ENCODE assay signal across 10 mouse cellular contexts in the genomic region with DNA sequence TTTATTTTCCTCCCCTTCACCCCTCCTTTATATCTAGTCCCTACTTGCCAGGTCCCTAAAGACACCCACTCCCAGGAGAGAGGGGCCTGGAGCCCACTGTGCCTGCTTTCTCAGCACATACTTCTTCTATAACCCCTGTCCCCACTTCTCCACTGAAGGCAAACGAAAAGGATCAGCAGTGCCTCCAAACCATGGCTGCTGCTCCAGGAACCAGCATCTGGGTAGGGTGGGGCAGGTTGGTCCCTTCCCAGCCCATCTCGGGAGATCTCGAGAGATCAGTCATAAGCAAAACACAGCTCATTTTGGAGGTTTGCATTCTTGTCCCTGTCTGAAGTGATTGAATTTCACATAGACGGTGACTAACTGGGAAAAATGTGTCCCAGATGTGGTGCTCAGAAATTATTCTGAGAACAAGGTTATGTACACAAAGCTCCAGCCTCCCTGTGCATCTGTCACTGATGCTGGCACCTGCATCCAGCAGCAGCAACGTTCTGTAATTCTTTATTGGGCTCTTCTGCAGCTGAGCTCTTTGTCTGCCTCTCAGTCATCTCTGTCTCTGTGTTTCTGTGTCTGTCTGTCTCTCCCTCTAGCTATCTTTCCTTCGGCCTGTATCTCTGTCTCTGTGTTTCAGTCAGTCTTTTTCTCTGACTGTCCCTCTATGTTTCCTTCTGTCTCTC. TPM values are rescaled to one million over a fixed set of nuclear protein-coding genes. Genes with fewer than 3 reads are reported as not detected.
DNase-seq lines count a peak whose midpoint lies in the region; ATAC-seq lines count a peak whose summit lies in the region.
"Had no signal": no experiment of that assay in that cellular context is flagged by ENCODE, and none has a peak within 500 bp of the region (broad histone marks: within the 10 kb centered on the region; RNA-seq: fewer than 3 reads in every experiment).

No protein-coding gene starts in this region.

- H3K9me3 ChIP-seq in heart, embryonic 11.5 days (replicated peaks; ENCODE audit: control insufficient read depth, low read length): no peaks in the 10 kb centered on the region

- DNase-seq in heart, adult 9 months (ENCODE audit: low spot score in 2 of 2): no peak
- peak; percentile 2 for DNase-seq in thymus, postnatal 14 days
- no peak for DNase-seq in thymus, adult 18-20 months
- DNase-seq in gastrocnemius, postnatal 10 days: peak; percentile 13
- no peak for DNase-seq in ovary, postnatal 14 days (ENCODE audit: low spot score)
- DNase-seq in T-cell, adult 2 months (ENCODE audit: low spot score): no peak
- DNase-seq in Muller cell, postnatal 12 days (ENCODE audit: inconsistent ontology term): no peak
- DNase-seq: lung, adult 2 months had no signal

- H3K4me2 ChIP-seq in heart, embryonic 11.5 days: peak overlapping the region; percentile 20; the same call in 1 of the 2 replicates

- H3K27ac ChIP-seq in heart, embryonic 11.5 days (ENCODE audit: low read depth, low read length): peak overlapping the region; percentile 72

- H3K27me3 ChIP-seq in heart, embryonic 11.5 days (ENCODE audit: control insufficient read depth, insufficient read depth, low read length): no peaks in the 10 kb centered on the region
- H3K27me3 ChIP-seq: CH12.LX had no signal

- H3K9ac ChIP-seq in heart, embryonic 11.5 days (ENCODE audit: low read depth, low read length): peak overlapping the region; percentile 2; the same call in 1 of the 2 replicates

- peaks cover 3% of the 10 kb centered on the region for H3K4me1 ChIP-seq in heart, embryonic 11.5 days (ENCODE audit: control insufficient read depth, insufficient read depth, low read length)

- no peak for ATAC-seq in heart, embryonic 11.5 days (replicated peaks; ENCODE audit: insufficient number of reproducible peaks, low FRiP score, low TSS enrichment)

- no peak overlapping the region for H3K4me3 ChIP-seq in heart, embryonic 11.5 days (ENCODE audit: low read depth, low read length)

- H3K36me3 ChIP-seq in heart, embryonic 11.5 days (ENCODE audit: control insufficient read depth, insufficient read depth, low read length): no peaks in the 10 kb centered on the region

- WGBS in heart, embryonic 11.5 days (ENCODE audit: insufficient replicate concordance): 58% methylated on average over 6 of the region's 6 CpGs

RNA-seq across cellular contexts. Expression of a gene that starts 31.6 kb away (rescaled TPM):
- 4.1 and 4.4 TPM in 2 replicates for polyA plus RNA-seq in heart, embryonic 11.5 days (2014; fragmentation: Nextera tagmentation; extraction: Ambion mirVana)
- 1 to 10 TPM; 4.3 to 6.3 TPM for total RNA-seq in gastrocnemius, postnatal 10 days (2021)
- total RNA-seq: CH12.LX had no signal

Comparison
In these comparisons a context has a peak if more than half of its experiments do, and no peak if none do; other contexts are left out.
1. DNase-seq: peak in thymus, postnatal 14 days (single experiment) and gastrocnemius, postnatal 10 days (single experiment); none in heart, adult 9 months (0 of 2), thymus, adult 18-20 months (0 of 2), ovary, postnatal 14 days (single experiment), T-cell, adult 2 months (single experiment) and Muller cell, postnatal 12 days (single experiment).